Mouse (Mus musculus) layer of hippocampus, adult 11-12 months (tissue): ENCODE results near the gene Hist2h2ab.
"Not testable (repeated sequence)": the region's sequence is repeated elsewhere in the genome, so short reads cannot be mapped to it uniquely, and the experiment has no call there.

ENCODE experiments used
- DNase-seq: peaks from one replicate; pipeline ENCODE4 v3.0.0; 2022; ENCODE audit warnings: low spot score

Gene Hist2h2ab

GRCm38 (mm10) chr3:96198181-96198580 lies 21.5 kb upstream of the Hist2h2ab start:
- no peak for DNase-seq

DNA sequence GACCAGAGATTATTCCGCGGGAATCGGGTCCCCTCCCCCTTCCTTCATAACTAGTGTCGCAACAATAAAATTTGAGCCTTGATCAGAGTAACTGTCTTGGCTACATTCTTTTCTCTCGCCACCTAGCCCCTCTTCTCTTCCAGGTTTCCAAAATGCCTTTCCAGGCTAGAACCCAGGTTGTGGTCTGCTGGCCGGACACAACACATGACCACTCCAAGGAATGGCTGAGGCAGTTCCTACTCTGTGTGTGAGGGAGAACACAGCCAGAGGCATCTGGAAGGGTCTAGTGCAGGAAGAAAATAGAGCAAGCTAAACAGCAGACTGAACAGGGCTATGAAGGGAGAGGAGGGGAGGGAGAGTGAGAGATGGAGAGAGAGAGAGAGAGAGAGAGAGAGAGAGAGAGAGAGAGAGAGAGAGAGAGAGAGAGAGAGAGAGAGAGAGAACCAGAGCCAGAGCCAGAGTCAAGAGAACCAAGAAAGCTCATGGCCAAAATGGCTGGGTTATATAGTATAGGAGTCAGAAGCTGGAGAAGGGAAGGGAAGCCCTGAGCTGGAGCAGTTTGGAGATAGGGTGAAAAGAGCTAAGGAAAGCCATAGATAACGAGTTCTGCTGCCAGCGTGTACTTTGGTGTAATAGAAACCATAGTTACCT lies 20.9 kb upstream of the Hist2h2ab start:
- DNase-seq = not testable (repeated sequence)

- no peak for DNase-seq
Observed at GRCm38 (mm10) chr3:96199731-96200130, 19.9 kb upstream of the Hist2h2ab start.

DNA sequence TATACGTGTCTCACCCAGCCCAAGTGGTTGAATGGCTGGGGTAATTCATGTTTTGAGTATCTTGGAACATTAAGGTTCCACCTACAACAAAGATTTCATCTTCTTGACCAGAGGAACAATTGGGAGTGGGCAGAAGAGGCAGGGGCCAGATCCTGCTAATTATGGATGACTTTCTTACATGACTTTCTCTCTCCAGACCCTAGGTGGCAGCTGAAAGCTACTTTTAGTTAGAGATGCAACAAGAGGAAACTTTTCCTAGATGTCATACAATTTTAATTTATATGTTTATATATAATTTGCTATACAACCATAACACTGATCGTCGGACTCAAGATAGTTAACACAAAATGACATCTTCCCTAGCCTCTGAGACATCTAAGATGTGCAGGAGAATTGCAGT lies 11.8 kb upstream of the Hist2h2ab start:
- DNase-seq = no peak

GRCm38 (mm10) chr3:96209242-96209641 lies 10.4 kb upstream of the Hist2h2ab start:
- DNase-seq = no peak

GRCm38 (mm10) chr3:96219191-96219641 lies 449 bp upstream of the Hist2h2ab start:
- DNase-seq = no peak

GRCm38 (mm10) chr3:96220131-96220764 lies 583 bp downstream of the Hist2h2ab start:
- not testable (repeated sequence) for DNase-seq

DNA sequence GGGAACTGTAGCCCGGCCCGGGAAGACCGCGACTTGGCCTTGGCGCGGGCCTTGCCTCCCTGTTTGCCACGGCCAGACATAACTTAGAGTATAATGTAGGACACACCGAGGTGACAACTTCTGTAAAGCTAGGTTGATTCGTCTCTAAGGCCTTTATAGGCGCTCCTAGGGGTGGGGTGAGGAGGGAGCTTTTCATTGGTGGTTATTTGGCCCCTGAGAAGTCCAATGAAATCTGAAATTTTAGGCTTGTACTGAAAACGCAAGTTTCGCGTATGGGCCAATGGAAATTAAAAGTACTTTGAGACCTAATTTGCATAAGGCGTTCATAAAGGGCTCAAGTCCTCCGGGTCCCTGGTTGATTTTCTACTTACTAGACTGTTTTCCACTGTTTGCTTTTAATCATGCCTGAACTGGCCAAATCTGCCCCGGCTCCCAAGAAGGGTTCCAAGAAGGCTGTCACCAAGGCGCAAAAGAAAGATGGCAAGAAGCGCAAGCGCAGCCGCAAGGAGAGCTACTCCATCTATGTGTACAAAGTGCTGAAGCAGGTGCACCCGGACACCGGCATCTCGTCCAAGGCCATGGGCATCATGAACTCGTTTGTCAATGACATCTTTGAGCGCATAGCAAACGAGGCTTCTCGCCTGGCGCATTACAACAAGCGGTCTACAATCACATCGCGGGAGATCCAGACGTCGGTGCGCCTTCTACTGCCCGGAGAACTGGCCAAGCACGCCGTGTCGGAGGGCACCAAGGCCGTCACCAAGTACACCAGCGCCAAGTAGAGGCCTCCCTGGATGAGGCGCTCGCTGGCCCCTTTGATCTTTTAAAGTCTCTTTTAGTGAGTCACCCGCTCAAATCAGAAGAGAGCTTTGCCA lies 1.3 kb downstream of the Hist2h2ab start, which contains the start of the genes Hist2h2ac and Hist2h2be:
Gene Hist2h2ac, minus strand, starts transcription at position 116 of the 875 bp plus-strand sequence.
Gene Hist2h2be, plus strand, starts transcription at position 355 of the 875 bp plus-strand sequence.
- peak; percentile 91 for DNase-seq

- no peak for DNase-seq
Observed at GRCm38 (mm10) chr3:96221640-96222038, 2.0 kb downstream of the Hist2h2ab start.

DNA sequence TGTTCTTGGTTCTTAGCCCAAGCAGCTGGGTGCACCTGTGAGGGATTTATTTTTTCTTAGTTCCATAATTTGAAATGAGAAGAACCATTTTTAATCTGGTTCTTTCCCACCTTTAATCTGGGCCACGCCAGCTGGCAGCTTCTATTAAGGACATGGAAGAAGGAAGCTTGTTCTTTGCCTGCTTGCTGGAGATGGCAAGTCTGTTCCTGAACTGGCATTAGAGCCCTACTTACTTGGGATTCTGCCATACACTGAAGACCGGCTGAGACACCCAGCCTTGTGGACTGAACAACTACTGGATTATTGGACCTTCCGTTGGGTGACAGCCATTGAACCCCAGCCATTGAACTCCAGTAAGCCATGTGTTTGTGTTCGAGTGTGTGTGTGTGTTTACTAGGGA lies 3.1 kb downstream of the Hist2h2ab start:
- DNase-seq = no peak

DNA sequence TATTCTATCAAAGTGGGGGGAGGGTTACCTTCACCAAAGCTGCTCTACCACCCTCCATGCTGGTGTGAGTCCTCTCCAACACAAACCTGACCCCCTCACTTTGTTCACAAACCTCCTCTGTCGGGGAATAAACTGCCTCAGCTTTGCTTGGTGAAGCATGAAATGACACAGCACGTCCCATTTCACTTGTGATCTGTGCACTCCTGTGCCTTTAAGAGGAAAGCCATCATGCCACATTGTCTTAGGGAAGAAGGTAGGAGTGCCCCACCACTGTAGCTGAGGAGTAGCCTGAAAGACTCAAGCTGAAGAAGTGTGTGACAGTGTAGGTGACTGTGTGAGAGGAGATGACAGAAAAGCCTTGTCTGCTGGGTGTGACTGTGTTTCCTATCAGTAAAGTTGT lies 5.8 kb downstream of the Hist2h2ab start:
- no peak for DNase-seq

- DNase-seq = no peak
Observed at GRCm38 (mm10) chr3:96226695-96227648, 7.3 kb downstream of the Hist2h2ab start.

DNA sequence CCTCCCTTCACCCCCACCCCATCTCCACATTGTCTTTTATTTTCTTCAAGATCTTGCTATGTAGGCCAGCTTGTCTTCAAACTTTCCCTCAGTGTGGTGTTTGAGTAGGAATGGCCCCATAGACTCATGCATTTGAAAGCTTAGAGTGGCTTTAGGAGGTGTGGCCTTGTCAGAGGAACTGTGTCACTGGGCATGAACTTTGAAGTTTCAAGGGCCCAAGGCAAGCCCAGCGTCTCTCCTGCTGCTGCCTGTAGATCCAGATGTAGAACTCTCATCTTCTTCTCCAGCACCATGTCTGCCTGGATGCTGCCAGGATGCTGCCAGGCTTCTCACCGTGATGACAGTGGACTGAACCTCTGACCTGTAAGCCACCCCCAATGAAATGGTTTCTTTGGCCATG lies 9.2 kb downstream of the Hist2h2ab start:
- DNase-seq = no peak

- DNase-seq = no peak
Observed at GRCm38 (mm10) chr3:96230404-96230803, 10.7 kb downstream of the Hist2h2ab start.

- no peak for DNase-seq
Observed at GRCm38 (mm10) chr3:96230910-96231757, 11.5 kb downstream of the Hist2h2ab start.

- no peak for DNase-seq
Observed at GRCm38 (mm10) chr3:96231758-96232120, 12.1 kb downstream of the Hist2h2ab start.

GRCm38 (mm10) chr3:96234914-96235313 lies 15.2 kb downstream of the Hist2h2ab start:
- no peak for DNase-seq

GRCm38 (mm10) chr3:96235836-96236235 lies 16.2 kb downstream of the Hist2h2ab start:
- no peak for DNase-seq

- DNase-seq = no peak
Observed at GRCm38 (mm10) chr3:96236834-96237334, 17.2 kb downstream of the Hist2h2ab start.

- no peak for DNase-seq
Observed at GRCm38 (mm10) chr3:96237335-96237903, 17.8 kb downstream of the Hist2h2ab start.
